Mouse (Mus musculus) neural tube, embryonic 11.5 days (tissue): ENCODE results near the gene Slc44a2. TPM values are rescaled to one million over a fixed set of nuclear protein-coding genes. Genes with fewer than 3 reads are reported as not detected.
A peak's percentile ranks its signal among the peaks of the same experiment; 100 is the strongest.

Experiments
- ATAC-seq: fragments of 200-750 bp; cut with Nextera tagmentation; 2 replicates; pipeline ENCODE4 v1.8.0; 2017; ENCODE audit warnings: moderate number of reproducible peaks, mild to moderate bottlenecking, moderate TSS enrichment, moderate library complexity; ENCODE audit not compliant: insufficient read depth, low FRiP score, low TSS enrichment
- DNase-seq: peaks from one replicate; pipeline ENCODE4 v3.0.0-alpha.2; 2015; ENCODE audit warnings: low spot score
- H3K27ac ChIP-seq: fragments of 300-500 bp; sonication (generic); 2 replicates; pipeline ENCODE4 v1.5.1; 2014; ENCODE audit warnings: low read depth, mild to moderate bottlenecking, low read length
- H3K27me3 ChIP-seq: fragments of 300-500 bp; sonication (generic); 2 replicates; pipeline ENCODE4 v1.6.1; 2014; ENCODE audit warnings: mild to moderate bottlenecking, low read length, mixed read lengths; ENCODE audit not compliant: control insufficient read depth, insufficient read depth
- H3K36me3 ChIP-seq: fragments of 300-500 bp; sonication (generic); 2 replicates; pipeline ENCODE4 v1.6.1; 2014; ENCODE audit warnings: mild to moderate bottlenecking, low read length, moderate library complexity, mixed read lengths; ENCODE audit not compliant: control insufficient read depth, insufficient read depth
- H3K4me1 ChIP-seq: fragments of 300-500 bp; sonication (generic); 2 replicates; pipeline ENCODE4 v1.6.1; 2014; ENCODE audit warnings: low read length, mixed read lengths; ENCODE audit not compliant: control insufficient read depth, insufficient read depth
- H3K4me2 ChIP-seq: fragments of 300-500 bp; sonication (generic); 2 replicates; pipeline ENCODE4 v1.6.1; 2014; ENCODE audit warnings: low read depth, mild to moderate bottlenecking, moderate library complexity
- H3K4me3 ChIP-seq: fragments of 300-500 bp; sonication (generic); 2 replicates; pipeline ENCODE4 v1.5.1; 2014; ENCODE audit warnings: low read depth, low read length
- H3K9ac ChIP-seq: fragments of 300-500 bp; sonication (generic); 2 replicates; pipeline ENCODE4 v1.6.1; 2014; ENCODE audit warnings: mild to moderate bottlenecking, low read length
- H3K9me3 ChIP-seq: fragments of 300-500 bp; sonication (generic); 2 replicates; pipeline ENCODE4 v1.6.1; 2016; ENCODE audit warnings: low read length; ENCODE audit not compliant: control insufficient read depth
- WGBS: fragments of 180-500 bp; shearing (Covaris S2); extraction: QIAGEN DNeasy Blood & Tissue Kit; methylation state at CpG from one replicate; pipeline ENCODE4 v1.1.7; 2014; 5-methylcytosine and 5-hydroxymethylcytosine counted together
- polyA plus RNA-seq: library from polyadenylated mRNA; unstranded; fragments of >200 nt; fragmentation: Nextera tagmentation; extraction: Ambion mirVana; gene quantifications from 2 replicates; pipeline ENCODE4 v1.2.1, GENCODE M21; 2014

Gene Slc44a2
- polyA plus RNA-seq, 1 experiment from 2014 or later = 81.5 TPM

- Histone ChIP-seq H3K36me3 (no peaks in the 10 kb centered on the region), H3K4me2 (no peak overlapping the region), H3K27me3 (peaks cover 14% of the 10 kb centered on the region), H3K9me3 (no peaks in the 10 kb centered on the region), H3K27ac (no peak overlapping the region), H3K4me1 (no peaks in the 10 kb centered on the region), H3K9ac (no peak overlapping the region), H3K4me3 (no peak overlapping the region)
- WGBS = 9% methylated on average over 11 of the region's 11 CpGs
- peak; percentile 48 for ATAC-seq
- peak; percentile 88 for DNase-seq
These were observed 7.1 kb upstream of the Slc44a2 start for GRCm38 (mm10) chr9:21313394-21313793.

DNA sequence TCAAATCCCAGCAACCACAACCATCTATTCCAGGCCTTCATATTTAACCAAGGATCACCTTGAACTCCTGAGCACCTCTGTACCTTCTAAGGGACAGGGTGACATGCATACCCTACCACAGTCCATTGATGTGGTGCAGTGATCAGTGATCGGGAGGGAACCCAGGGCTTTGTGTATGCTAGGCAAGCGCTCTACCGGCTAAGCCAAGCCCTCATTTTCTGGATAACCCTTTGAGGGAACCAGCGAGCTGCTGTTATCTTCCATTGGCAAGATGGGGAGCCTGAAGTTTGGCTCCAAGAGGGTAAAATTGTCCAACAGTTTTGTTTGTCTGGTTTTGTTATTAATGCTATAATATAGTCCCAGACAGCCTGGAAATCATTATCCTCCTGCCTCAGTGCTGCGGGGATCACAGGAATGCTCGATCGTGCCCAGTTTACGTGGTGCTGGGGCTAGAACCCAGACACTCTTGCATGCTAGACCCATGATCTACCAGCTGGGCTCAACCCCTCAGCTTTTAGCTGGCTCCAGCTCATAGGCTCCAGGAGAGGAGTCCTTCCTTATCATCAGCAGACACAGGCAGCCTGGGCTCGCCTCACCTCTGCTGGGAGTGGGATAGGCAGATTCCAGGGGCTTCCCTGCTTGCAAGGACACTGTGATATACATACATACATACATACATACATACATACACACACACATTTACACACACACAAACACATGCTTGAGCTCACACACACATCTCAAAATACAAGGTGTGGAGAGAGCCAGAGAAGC, 5.9 kb upstream of the Slc44a2 start:
- Histone ChIP-seq H3K27ac (no peak overlapping the region), H3K27me3 (peaks cover 14% of the 10 kb centered on the region), H3K4me1 (no peaks in the 10 kb centered on the region), H3K9me3 (no peaks in the 10 kb centered on the region), H3K4me3 (no peak overlapping the region), H3K4me2 (no peak overlapping the region), H3K36me3 (no peaks in the 10 kb centered on the region), H3K9ac (no peak overlapping the region)
- WGBS = 90% methylated on average over 9 of the region's 9 CpGs
- DNase-seq (no peak), ATAC-seq (no peak)

DNA sequence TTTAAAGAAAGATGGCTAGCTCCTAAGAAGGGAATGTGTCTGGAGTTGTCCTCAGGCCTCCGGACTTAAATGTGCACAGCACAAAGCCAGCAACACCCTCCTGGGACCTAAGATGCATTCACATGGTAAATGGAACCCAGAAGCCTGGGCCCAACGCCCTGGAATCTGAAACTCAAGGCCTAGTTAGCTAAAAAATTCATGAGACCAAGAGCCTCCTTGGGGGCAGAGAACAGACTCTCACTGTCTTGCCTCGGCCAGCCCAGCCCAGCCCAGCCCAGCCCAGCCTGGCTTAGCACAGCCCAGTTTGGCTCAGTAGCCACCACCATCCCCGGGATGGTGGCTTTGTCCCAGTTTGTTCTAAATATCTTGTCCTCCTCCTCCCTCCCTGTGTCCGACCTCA, 5.1 kb upstream of the Slc44a2 start:
- Histone ChIP-seq H3K4me1 (no peaks in the 10 kb centered on the region), H3K27ac (no peak overlapping the region), H3K4me3 (no peak overlapping the region), H3K27me3 (peaks cover 14% of the 10 kb centered on the region), H3K9ac (no peak overlapping the region), H3K36me3 (no peaks in the 10 kb centered on the region), H3K9me3 (no peaks in the 10 kb centered on the region), H3K4me2 (no peak overlapping the region)
- WGBS = 63% methylated on average over 5 of the region's 5 CpGs
- DNase-seq (no peak), ATAC-seq (no peak)

DNA sequence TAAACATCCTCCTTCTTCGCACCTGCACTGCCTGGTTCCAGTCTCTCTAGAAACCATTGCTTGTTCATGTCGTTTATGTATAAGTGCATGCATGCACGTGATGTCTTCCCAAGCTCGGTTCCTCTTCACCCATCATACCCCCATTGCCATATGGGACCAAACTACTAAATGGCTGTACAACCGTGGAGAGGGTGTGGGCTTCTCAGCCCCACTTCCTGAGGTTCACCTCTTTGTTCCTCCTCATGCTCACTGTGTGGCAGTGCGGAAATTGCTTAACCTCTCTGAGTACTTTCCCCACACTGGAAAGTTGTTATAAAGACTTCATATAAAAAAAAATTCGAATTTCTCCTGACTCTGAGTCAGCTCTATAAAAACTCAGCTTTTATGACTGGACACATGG, 3.8 kb upstream of the Slc44a2 start:
- no peak for ATAC-seq
- Histone ChIP-seq H3K4me3 (no peak overlapping the region), H3K9ac (no peak overlapping the region), H3K36me3 (no peaks in the 10 kb centered on the region), H3K9me3 (no peaks in the 10 kb centered on the region), H3K27me3 (peaks cover 10% of the 10 kb centered on the region), H3K4me2 (no peak overlapping the region), H3K4me1 (peaks cover 5% of the 10 kb centered on the region; the same call in 1 of the 2 replicates), H3K27ac (no peak overlapping the region)
- DNase-seq = no peak
- WGBS = 80% methylated on average over 7 of the region's 7 CpGs

GRCm38 (mm10) chr9:21318792-21319191, 1.7 kb upstream of the Slc44a2 start:
- ATAC-seq (no peak), DNase-seq (no peak)
- no peak overlapping the region for H3K27ac ChIP-seq
- no peak overlapping the region for H3K4me3 ChIP-seq
- H3K4me2 ChIP-seq = no peak overlapping the region
- H3K9ac ChIP-seq = no peak overlapping the region
- H3K9me3 ChIP-seq = no peaks in the 10 kb centered on the region
- WGBS = 86% methylated on average over 6 of the region's 6 CpGs
- no peaks in the 10 kb centered on the region for H3K27me3 ChIP-seq
- peaks cover 12% of the 10 kb centered on the region; the same call in 1 of the 2 replicates for H3K4me1 ChIP-seq
- H3K36me3 ChIP-seq = no peaks in the 10 kb centered on the region

- ATAC-seq = no peak
- Histone ChIP-seq H3K27me3 (no peaks in the 10 kb centered on the region), H3K9me3 (no peaks in the 10 kb centered on the region), H3K4me1 (peaks cover 12% of the 10 kb centered on the region; the same call in 1 of the 2 replicates), H3K4me2 (no peak overlapping the region), H3K4me3 (no peak overlapping the region), H3K27ac (no peak overlapping the region), H3K36me3 (no peaks in the 10 kb centered on the region), H3K9ac (no peak overlapping the region)
- no peak for DNase-seq
- 90% methylated on average over 4 of the region's 4 CpGs for WGBS
These were observed 995 bp upstream of the Slc44a2 start for GRCm38 (mm10) chr9:21319503-21319902.

DNA sequence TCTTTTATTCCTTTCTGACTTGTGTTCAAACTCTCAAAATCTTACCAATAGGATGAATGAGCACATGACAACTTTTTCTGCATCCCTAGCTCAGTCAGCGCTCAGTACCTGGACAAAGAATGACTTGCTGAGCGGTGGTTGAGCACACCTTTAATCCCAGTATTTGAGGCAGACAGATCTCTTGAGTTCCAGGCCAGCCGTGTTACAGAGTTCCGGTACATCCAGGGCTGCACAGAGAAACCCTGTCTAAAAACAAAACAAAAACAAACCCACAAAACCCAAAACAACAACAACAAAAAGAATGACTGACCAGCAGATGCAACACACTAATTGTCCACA, 249 bp upstream of the Slc44a2 start:
- H3K4me1 ChIP-seq = peaks cover 12% of the 10 kb centered on the region; the same call in 1 of the 2 replicates
- ATAC-seq (no peak), DNase-seq (no peak)
- peak overlapping the region; percentile 75 for H3K4me3 ChIP-seq
- H3K9ac ChIP-seq = peak overlapping the region; percentile 75
- H3K27ac ChIP-seq = no peak overlapping the region
- H3K27me3 ChIP-seq = no peaks in the 10 kb centered on the region
- no peaks in the 10 kb centered on the region for H3K36me3 ChIP-seq
- WGBS = 27% methylated on average over 4 of the region's 4 CpGs
- no peaks in the 10 kb centered on the region for H3K9me3 ChIP-seq
- H3K4me2 ChIP-seq = peak overlapping the region; percentile 94

DNA sequence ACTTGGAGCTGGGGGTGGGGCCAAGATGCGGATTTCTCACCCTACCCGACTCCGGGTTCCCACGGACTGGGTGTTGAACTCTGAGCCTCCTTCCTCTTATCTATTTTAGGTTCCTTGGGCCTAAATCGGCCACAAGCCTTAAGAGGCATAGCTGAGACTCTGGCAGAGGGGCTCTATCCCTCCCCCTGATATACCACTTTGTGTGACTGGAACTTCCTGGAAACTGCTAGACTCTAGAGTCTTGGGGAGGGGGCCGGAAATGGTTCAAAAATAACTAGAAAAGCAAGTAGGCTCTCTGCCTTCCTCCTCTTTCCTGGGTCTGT, 976 bp downstream of the Slc44a2 start:
- Histone ChIP-seq H3K4me2 (peak overlapping the region; percentile 94), H3K27me3 (no peaks in the 10 kb centered on the region), H3K4me3 (peak overlapping the region; percentile 75), H3K27ac (no peak overlapping the region), H3K9me3 (no peaks in the 10 kb centered on the region), H3K9ac (peak overlapping the region; percentile 75), H3K4me1 (peaks cover 12% of the 10 kb centered on the region; the same call in 1 of the 2 replicates), H3K36me3 (no peaks in the 10 kb centered on the region)
- WGBS = 16% methylated on average over 6 of the region's 6 CpGs
- no peak for ATAC-seq
- no peak for DNase-seq

GRCm38 (mm10) chr9:21322211-21322916, 1.9 kb downstream of the Slc44a2 start:
- no peak overlapping the region; the same call in 1 of the 2 replicates for H3K4me3 ChIP-seq
- WGBS = 90% methylated on average over 19 of the region's 19 CpGs
- no peaks in the 10 kb centered on the region for H3K27me3 ChIP-seq
- no peak for DNase-seq
- peaks cover 12% of the 10 kb centered on the region; the same call in 1 of the 2 replicates for H3K4me1 ChIP-seq
- ATAC-seq = no peak
- H3K9me3 ChIP-seq = no peaks in the 10 kb centered on the region
- H3K27ac ChIP-seq = no peak overlapping the region
- no peaks in the 10 kb centered on the region for H3K36me3 ChIP-seq
- no peak overlapping the region for H3K9ac ChIP-seq
- peak overlapping the region; percentile 94; the same call in 1 of the 2 replicates for H3K4me2 ChIP-seq
